Mouse (Mus musculus) embryonic stem cell, embryonic (primary cell): ENCODE data around the gene Serpina3m.

Experiments
- CTCF ChIA-PET, 4 experiments: fragments of 300-600 bp in 2 of 4; fragments of 350-600 bp in 2 of 4; sonication (Branson Sonifier 250); formaldehyde crosslinking; loops; one replicate each; lab custom pipeline; 2022; ENCODE audit warnings: inconsistent platforms in 2 of 4; lab: Charles Lee
- POLR2A ChIA-PET, 4 experiments: fragments of 300-600 bp in 2 of 4; fragments of 350-600 bp in 2 of 4; sonication (Branson Sonifier 250); formaldehyde crosslinking; loops; one replicate each; lab custom pipeline; 2022; ENCODE audit warnings: antibody characterized with exemption in 4 of 4, inconsistent platforms in 1 of 4; lab: Charles Lee

The Serpina3m gene

DNA sequence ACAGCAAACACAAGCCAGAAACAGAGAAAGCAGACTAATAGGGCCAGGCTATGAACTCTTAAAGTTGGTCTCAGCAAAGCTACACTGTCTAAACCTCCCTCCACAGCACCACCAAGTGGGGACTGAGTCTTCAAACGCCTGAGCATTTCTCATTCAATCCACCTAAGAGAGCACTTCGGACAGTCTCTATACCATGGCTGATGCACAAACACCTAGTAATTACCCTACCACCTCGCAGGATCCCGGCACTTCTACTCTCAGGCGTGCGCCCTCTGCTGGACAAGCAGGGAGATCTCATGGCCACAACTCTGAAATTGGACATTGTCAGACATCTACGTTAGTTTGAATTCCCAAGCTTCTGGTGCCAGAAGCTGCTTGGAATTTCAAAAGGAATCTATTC lies 88.6 kb downstream of the Serpina3m start:
- POLR2A ChIA-PET = interaction anchor here in 2 of 4 experiments (0.9 to 1.6 kb wide), 2 partner anchors 9 to 50 kb away, joined by 3 to 5 read pairs; no protein-coding TSS in a partner anchor
- CTCF ChIA-PET = interaction anchor here (0.5 to 2.1 kb wide), 27 partner anchors 8 to 598 kb away, joined by 3 to 13 read pairs (median 3); no protein-coding TSS in a partner anchor

DNA sequence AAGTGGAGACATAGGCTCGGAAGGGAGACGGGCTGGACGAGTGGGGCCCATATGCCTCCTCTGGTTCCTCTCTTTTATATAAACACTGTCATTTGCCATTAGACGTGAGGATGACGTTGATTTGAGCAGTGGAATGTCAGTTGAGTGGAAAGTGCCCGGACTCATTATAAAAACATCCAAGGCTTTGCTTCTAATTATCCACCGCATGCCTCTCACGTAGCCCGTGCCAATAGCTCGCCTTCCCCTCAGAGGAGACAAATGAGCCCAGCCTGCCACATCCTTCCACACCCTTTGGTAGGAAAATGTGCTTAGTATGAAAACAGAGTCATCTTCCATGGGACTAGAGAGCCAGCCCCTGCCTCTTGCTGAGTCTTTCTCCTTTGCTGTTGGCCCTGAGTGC lies 93.1 kb downstream of the Serpina3m start:
- ChIA-PET POLR2A (interaction anchor here in 2 of 4 experiments (0.5 to 2.4 kb wide), 3 partner anchors 13 to 364 kb away, joined by 3 to 5 read pairs (median 3); no protein-coding TSS in a partner anchor), CTCF (interaction anchor here in 1 of 4 experiments (1.4 kb wide), 1 partner anchor 17 kb away, joined by 3 read pairs; no protein-coding TSS in a partner anchor)

- POLR2A ChIA-PET = interaction anchor here in 3 of 4 experiments (0.6 to 3.5 kb wide), 17 partner anchors 10 to 328 kb away, joined by 3 to 31 read pairs (median 5); no protein-coding TSS in a partner anchor
- CTCF ChIA-PET = interaction anchor here in 2 of 4 experiments (0.7 to 1.4 kb wide), 5 partner anchors 15 to 364 kb away, joined by 3 to 4 read pairs (median 3); no protein-coding TSS in a partner anchor
Measured at GRCm38 (mm10) chr12:104433214-104433613, 94.9 kb downstream of the Serpina3m start.

- POLR2A ChIA-PET = interaction anchor here (0.6 to 3.5 kb wide), 32 partner anchors 8 to 1008 kb away, joined by 3 to 31 read pairs (median 3); partner anchors contain the start of genes Ddx24 (in 1 of the 4) and Dicer1 (in 1 of the 4)
- CTCF ChIA-PET = interaction anchor here (0.6 to 1.4 kb wide), 10 partner anchors 8 to 932 kb away, joined by 3 to 4 read pairs (median 3); partner anchors contain the start of gene Gsc (in 1 of the 4)
Measured at GRCm38 (mm10) chr12:104433951-104434735, 95.9 kb downstream of the Serpina3m start.

- CTCF ChIA-PET = interaction anchor here (0.6 to 2.5 kb wide), 22 partner anchors 10 to 687 kb away, joined by 3 to 13 read pairs (median 4); no protein-coding TSS in a partner anchor
- POLR2A ChIA-PET = interaction anchor here (0.5 to 2.5 kb wide), 12 partner anchors 8 to 202 kb away, joined by 3 to 19 read pairs (median 3); no protein-coding TSS in a partner anchor
Measured at GRCm38 (mm10) chr12:104440087-104440760, 101.9 kb downstream of the Serpina3m start.

GRCm38 (mm10) chr12:104443716-104444115 lies 105.4 kb downstream of the Serpina3m start:
- CTCF ChIA-PET = no interaction called here

More at GRCm38 (mm10) chr12:104443716-104444115, 105.4 kb downstream of the Serpina3m start:
- POLR2A ChIA-PET = interaction anchor here in 1 of 4 experiments (1.5 kb wide), 1 partner anchor 9 kb away, joined by 5 read pairs; no protein-coding TSS in a partner anchor
